27 mouse cellular contexts compared by ENCODE assay signal in the genomic region with DNA sequence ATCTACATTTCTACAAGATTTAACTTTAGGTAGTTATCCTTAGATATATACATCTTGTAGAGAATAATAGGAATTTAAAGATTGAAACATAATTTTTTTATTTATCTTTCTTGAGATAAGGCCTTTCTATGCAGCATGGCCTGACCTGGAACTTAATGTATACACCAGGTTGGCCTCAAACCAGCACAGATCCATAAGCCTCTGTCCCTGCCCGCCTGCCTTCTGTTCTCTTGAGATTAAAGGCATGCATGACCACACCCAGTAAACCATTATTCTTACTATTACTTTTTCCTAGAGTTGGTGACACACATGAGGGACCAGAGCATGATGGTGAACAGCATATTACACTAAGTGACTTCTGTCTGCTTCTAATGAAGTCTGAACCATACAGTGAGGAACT.
A peak's percentile ranks its signal among the peaks of the same experiment; 100 is the strongest.
DNase-seq lines count a peak whose midpoint lies in the region; ATAC-seq and TF ChIP-seq lines count a peak whose summit lies in the region.
"Had no signal": no experiment of that assay in that cellular context is flagged by ENCODE, and none has a peak within 500 bp of the region (broad histone marks: within the 10 kb centered on the region; RNA-seq: fewer than 3 reads in every experiment).

No protein-coding gene starts in this region.

- no peak overlapping the region for H3K4me3 ChIP-seq in liver, postnatal 0 days (ENCODE audit: low read depth, low read length)
- H3K4me3 ChIP-seq in liver, embryonic 12.5 days = no peak overlapping the region
- no peak overlapping the region for H3K4me3 ChIP-seq in liver, embryonic 15.5 days (replicated peaks)
- no peak overlapping the region for H3K4me3 ChIP-seq in hindbrain, embryonic 16.5 days (ENCODE audit: low read length)
- no peak overlapping the region for H3K4me3 ChIP-seq in cerebellum, adult 2 months (replicated peaks; ENCODE audit: insufficient read depth, low read depth, low read length)
- H3K4me3 ChIP-seq: embryonic facial prominence, embryonic 10.5 days; embryonic facial prominence, embryonic 13.5 days; erythroblast, embryonic 14.5 days; forebrain, embryonic 12.5 days; forebrain, embryonic 15.5 days; heart, adult 2 months; heart, embryonic 10.5 days; heart, embryonic 13.5 days; hindbrain, embryonic 15.5 days had no signal

- TF ChIP-seq POLR2A in cerebellum, adult 2 months (IDR thresholded peaks at IDR 0.05; ENCODE audit: borderline replicate concordance, insufficient read depth, low read length) = no peak

- 71% methylated on average over 1 of the region's 1 CpGs for WGBS in liver, postnatal 0 days (ENCODE audit: insufficient replicate concordance)
- 48% methylated on average over 1 of the region's 1 CpGs for WGBS in liver, embryonic 12.5 days (ENCODE audit: insufficient replicate concordance)
- 47% methylated on average over 1 of the region's 1 CpGs for WGBS in liver, embryonic 15.5 days (ENCODE audit: insufficient replicate concordance)
- 76% methylated on average over 1 of the region's 1 CpGs for WGBS in hindbrain, embryonic 16.5 days
- 62% methylated on average over 1 of the region's 1 CpGs for WGBS in cerebellum, adult 2 months

- peak; percentile 29 for DNase-seq in liver
- no peak for DNase-seq in liver, postnatal 0 days
- no peak for DNase-seq in layer of hippocampus, postnatal 25 days (ENCODE audit: extremely low spot score in 1 of 2, low spot score in 1 of 2)
- no peak for DNase-seq in cerebellum, postnatal 10 days
- no peak for DNase-seq in cerebellum, adult 2 months
- DNase-seq: adrenal gland, postnatal 10 days; adrenal gland, postnatal 36 days; cerebellum, adult 18-20 months; cerebellum, adult 9-11 months; cerebellum, postnatal 36 days; embryo, embryonic 11 days; gastrocnemius, postnatal 36 days; heart, adult 2 months; heart, postnatal 14 days; heart, postnatal 4 days had no signal

- TF ChIP-seq CTCF in liver, postnatal 0 days (IDR thresholded peaks at IDR 0.05; ENCODE audit: low read depth) = no peak
- TF ChIP-seq CTCF in cerebellum, adult 2 months (IDR thresholded peaks at IDR 0.05; ENCODE audit: borderline replicate concordance, insufficient read depth, low read depth, low read length) = no peak

- H3K9me3 ChIP-seq in liver, postnatal 0 days (ENCODE audit: low read length) = no peaks in the 10 kb centered on the region
- H3K9me3 ChIP-seq in liver, embryonic 12.5 days (replicated peaks) = no peaks in the 10 kb centered on the region
- no peaks in the 10 kb centered on the region for H3K9me3 ChIP-seq in liver, embryonic 15.5 days (replicated peaks)
- no peaks in the 10 kb centered on the region for H3K9me3 ChIP-seq in hindbrain, embryonic 16.5 days (ENCODE audit: control insufficient read depth, low read length)
- H3K9me3 ChIP-seq: embryonic facial prominence, embryonic 10.5 days; embryonic facial prominence, embryonic 13.5 days; forebrain, embryonic 12.5 days; forebrain, embryonic 15.5 days; heart, embryonic 10.5 days; heart, embryonic 13.5 days; hindbrain, embryonic 15.5 days had no signal

- no peak for TF ChIP-seq EP300 in liver, postnatal 0 days (IDR thresholded peaks at IDR 0.05; ENCODE audit: low read depth)

- no peak overlapping the region for H3K27ac ChIP-seq in liver, postnatal 0 days (ENCODE audit: low read depth)
- no peak overlapping the region for H3K27ac ChIP-seq in liver, embryonic 12.5 days
- no peak overlapping the region for H3K27ac ChIP-seq in liver, embryonic 15.5 days (replicated peaks)
- no peak overlapping the region for H3K27ac ChIP-seq in hindbrain, embryonic 16.5 days (ENCODE audit: low read depth, low read length)
- no peak overlapping the region for H3K27ac ChIP-seq in cerebellum, adult 2 months (ENCODE audit: insufficient read depth, low read length)
- H3K27ac ChIP-seq: embryonic facial prominence, embryonic 10.5 days; embryonic facial prominence, embryonic 13.5 days; forebrain, embryonic 12.5 days; forebrain, embryonic 15.5 days; heart, adult 2 months; heart, embryonic 10.5 days; heart, embryonic 13.5 days; hindbrain, embryonic 15.5 days had no signal

- no peak for ATAC-seq in liver, postnatal 0 days
- peak; percentile 83 for ATAC-seq in liver, embryonic 12.5 days
- ATAC-seq in liver, embryonic 15.5 days (ENCODE audit: insufficient read depth) = peak; percentile 47; the same call in 1 of the 2 replicates
- no peak for ATAC-seq in hindbrain, embryonic 16.5 days
- ATAC-seq: forebrain, embryonic 15.5 days; Patski had no signal

- H3K9ac ChIP-seq in liver, postnatal 0 days (replicated peaks) = no peak overlapping the region
- no peak overlapping the region for H3K9ac ChIP-seq in liver, embryonic 12.5 days
- no peak overlapping the region for H3K9ac ChIP-seq in liver, embryonic 15.5 days
- H3K9ac ChIP-seq in hindbrain, embryonic 16.5 days (ENCODE audit: low read depth, low read length) = no peak overlapping the region
- H3K9ac ChIP-seq: embryonic facial prominence, embryonic 13.5 days; forebrain, embryonic 12.5 days; forebrain, embryonic 15.5 days; heart, embryonic 13.5 days; hindbrain, embryonic 15.5 days had no signal

- no peaks in the 10 kb centered on the region for H3K27me3 ChIP-seq in liver, postnatal 0 days (ENCODE audit: insufficient read depth, low read length)
- H3K27me3 ChIP-seq in liver, embryonic 12.5 days (replicated peaks) = no peaks in the 10 kb centered on the region
- H3K27me3 ChIP-seq in liver, embryonic 15.5 days = no peaks in the 10 kb centered on the region
- H3K27me3 ChIP-seq in hindbrain, embryonic 16.5 days (replicated peaks; ENCODE audit: control insufficient read depth, insufficient read depth, low read length) = no peaks in the 10 kb centered on the region
- no peaks in the 10 kb centered on the region for H3K27me3 ChIP-seq in cerebellum, adult 2 months (ENCODE audit: control insufficient read depth, insufficient read depth, low read length)
- H3K27me3 ChIP-seq: embryonic facial prominence, embryonic 13.5 days; forebrain, embryonic 12.5 days; forebrain, embryonic 15.5 days; heart, embryonic 13.5 days; hindbrain, embryonic 15.5 days had no signal

- H3K36me3 ChIP-seq in liver, postnatal 0 days (replicated peaks; ENCODE audit: insufficient read depth, low read length) = no peaks in the 10 kb centered on the region
- H3K36me3 ChIP-seq in liver, embryonic 12.5 days = no peaks in the 10 kb centered on the region
- no peaks in the 10 kb centered on the region for H3K36me3 ChIP-seq in liver, embryonic 15.5 days (replicated peaks)
- no peaks in the 10 kb centered on the region for H3K36me3 ChIP-seq in hindbrain, embryonic 16.5 days (ENCODE audit: control insufficient read depth, insufficient read depth, low read length)
- H3K36me3 ChIP-seq: embryonic facial prominence, embryonic 10.5 days; embryonic facial prominence, embryonic 13.5 days; forebrain, embryonic 12.5 days; forebrain, embryonic 15.5 days; heart, embryonic 10.5 days; heart, embryonic 13.5 days; hindbrain, embryonic 15.5 days had no signal

- H3K4me1 ChIP-seq in liver, postnatal 0 days (ENCODE audit: insufficient read depth) = no peaks in the 10 kb centered on the region
- H3K4me1 ChIP-seq in liver, embryonic 12.5 days = peaks cover 5% of the 10 kb centered on the region
- H3K4me1 ChIP-seq in liver, embryonic 15.5 days (replicated peaks) = peaks cover 4% of the 10 kb centered on the region; the same call in 1 of the 2 replicates
- H3K4me1 ChIP-seq in hindbrain, embryonic 16.5 days (ENCODE audit: control insufficient read depth, insufficient read depth, low read depth, low read length) = no peaks in the 10 kb centered on the region
- no peaks in the 10 kb centered on the region for H3K4me1 ChIP-seq in cerebellum, adult 2 months (ENCODE audit: control insufficient read depth, insufficient read depth, low read length)
- H3K4me1 ChIP-seq: embryonic facial prominence, embryonic 10.5 days; embryonic facial prominence, embryonic 13.5 days; forebrain, embryonic 12.5 days; forebrain, embryonic 15.5 days; heart, embryonic 10.5 days; heart, embryonic 13.5 days; hindbrain, embryonic 15.5 days had no signal

- H3K4me2 ChIP-seq in liver, postnatal 0 days (ENCODE audit: low read depth, low read length) = no peak overlapping the region
- no peak overlapping the region for H3K4me2 ChIP-seq in liver, embryonic 12.5 days
- H3K4me2 ChIP-seq in liver, embryonic 15.5 days = no peak overlapping the region
- H3K4me2 ChIP-seq in hindbrain, embryonic 16.5 days (ENCODE audit: low read length) = no peak overlapping the region
- H3K4me2 ChIP-seq: embryonic facial prominence, embryonic 13.5 days; forebrain, embryonic 12.5 days; forebrain, embryonic 15.5 days; heart, embryonic 13.5 days; hindbrain, embryonic 15.5 days had no signal

Comparison
In these comparisons a context has a peak if more than half of its experiments do, and no peak if none do; other contexts are left out.
1. ATAC-seq: peak in liver, embryonic 12.5 days (single experiment) and liver, embryonic 15.5 days (single experiment); none in liver, postnatal 0 days (single experiment) and hindbrain, embryonic 16.5 days (single experiment).